Mouse (Mus musculus): ENCODE results near the gene Mup15. TPM values are rescaled to one million over a fixed set of nuclear protein-coding genes. Genes with fewer than 3 reads are reported as not detected.
"Not testable (repeated sequence)": the region's sequence is repeated elsewhere in the genome, so short reads cannot be mapped to it uniquely, and the experiment has no call there.

Gene Mup15
- not detected for total RNA-seq (2021)
- long read RNA-seq, experiment 1 = 0 reads
- long read RNA-seq, experiment 2 = 0 reads

GRCm38 (mm10) chr4:61439643-61440042, at the start of gene Mup15:
Gene Mup15 (minus strand): TSS chr4:61439743.
- not testable (repeated sequence) for DNase-seq (ENCODE audit: low spot score)

Other genes with a start within 250 kb of the Mup15 start
- 1 to 10 TPM in 1 of 2 experiments, not detected in 1; 1.1 TPM for gene Mup13, start 211.5 kb downstream of the Mup15 start, total RNA-seq (2021)
- gene Mup14, start 135.7 kb downstream of the Mup15 start, total RNA-seq (2021) = under 1 TPM in 1 of 2 experiments, not detected in 1; 0.89 TPM
- gene Mup16, start 79.8 kb upstream of the Mup15 start, total RNA-seq (2021) = 1 to 10 TPM in 1 of 2 experiments, not detected in 1; 2.5 TPM
- gene Mup17, start 156.1 kb upstream of the Mup15 start, total RNA-seq (2021) = not detected
- 1 to 10 TPM in 1 of 2 experiments, under 1 TPM in 1; 0.27 to 1.3 TPM for gene Mup18, start 234.4 kb upstream of the Mup15 start, total RNA-seq (2021)